Mouse (Mus musculus): ENCODE measurements at regions not wholly inside any gene's neighbourhood (a gene's known extent, or its start where the extent isn't known, plus 50 kb on each side); places are given as distances from the start of the nearest gene placed in this dataset.

DNA sequence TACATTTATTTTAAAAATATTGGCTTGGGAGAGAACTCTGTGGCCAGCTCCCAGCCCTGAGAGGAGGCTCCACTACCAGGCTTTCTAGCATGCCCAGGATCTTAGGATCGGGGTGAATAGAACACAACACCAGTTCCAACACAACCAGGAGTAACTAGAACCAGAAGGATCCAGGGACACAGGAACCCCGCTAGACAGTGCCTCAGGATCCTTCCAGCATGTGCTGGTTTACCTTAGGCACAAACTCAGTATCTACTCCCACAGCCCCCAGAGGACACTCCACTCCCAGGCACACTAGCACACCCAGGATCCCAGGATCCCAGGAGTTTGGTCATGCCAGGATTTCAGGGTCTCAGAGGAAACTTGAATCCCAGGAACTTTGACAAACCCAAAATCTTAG lies 3537.8 kb upstream of the Gm7489 start:
- no peak for DNase-seq (ENCODE audit: low read depth, low spot score)
- peaks cover 13% of the 10 kb centered on the region for H3K27me3 ChIP-seq
- in situ Hi-C loops (cut with MboI; ENCODE audit: low pct_unique_long_range_greater_than_20kb), result no loop called here
- ChIA-PET POLR2A (no interaction called here), CTCF (no interaction called here)
- ATAC-seq, result no peak
- no peak for TF ChIP-seq CTCF (IDR thresholded peaks at IDR 0.05)

DNA sequence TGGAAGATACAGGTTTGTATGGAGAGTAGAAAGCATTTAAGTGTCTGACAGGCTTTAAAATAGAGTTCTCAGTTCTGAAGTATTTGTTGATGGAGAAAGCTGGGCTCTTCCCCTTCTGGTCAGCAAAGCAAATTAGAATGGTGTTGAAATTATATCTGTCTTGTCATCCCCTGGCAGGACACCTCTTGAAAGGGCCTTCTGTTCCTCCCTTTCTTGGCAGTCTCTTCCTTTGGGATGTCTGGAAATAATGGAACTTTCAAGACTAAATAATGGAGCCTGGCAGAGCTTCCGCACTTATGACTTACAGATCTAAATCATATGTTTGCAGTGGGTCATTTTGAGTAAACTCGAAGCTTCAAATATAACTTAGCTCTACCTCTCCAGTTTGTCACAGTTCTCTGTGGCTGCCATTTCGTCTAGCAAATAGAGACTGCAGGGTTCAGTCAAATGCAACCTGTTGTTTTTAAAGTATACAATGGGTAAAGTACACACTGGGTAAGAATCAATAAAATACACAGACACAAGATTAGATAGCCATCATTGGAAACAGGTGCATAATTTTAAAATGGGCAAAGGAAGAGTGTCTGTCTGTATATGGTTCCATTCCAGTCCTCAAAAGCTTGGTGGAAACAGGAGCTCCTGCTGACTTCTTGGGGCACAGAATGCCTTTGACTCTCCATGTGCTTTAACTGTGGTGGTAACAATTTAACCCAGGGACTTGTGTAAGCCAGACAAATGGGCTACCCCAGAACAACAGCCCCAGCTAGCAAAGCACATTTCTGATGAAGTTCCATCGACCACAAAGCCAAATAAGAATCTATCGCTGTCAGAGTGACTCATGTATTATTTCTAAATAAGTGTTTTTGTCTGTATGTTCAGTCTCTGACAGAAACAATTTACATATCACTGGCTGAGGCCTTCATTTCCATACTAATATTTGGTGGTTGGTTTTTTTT lies 3524.4 kb upstream of the Gm7489 start:
- ATAC-seq (no peak), DNase-seq (ENCODE audit: low read depth, low spot score) (no peak)
- POLR2A ChIA-PET, result interaction anchor here (0.6 kb wide), 2 partner anchors 102 to 524 kb away, joined by 3 to 4 read pairs; no protein-coding TSS in a partner anchor
- in situ Hi-C loops (cut with MboI; ENCODE audit: low pct_unique_long_range_greater_than_20kb), result no loop called here
- CTCF ChIA-PET, result no interaction called here
- H3K27me3 ChIP-seq, result no peaks in the 10 kb centered on the region
- no peak for TF ChIP-seq CTCF (IDR thresholded peaks at IDR 0.05)

DNA sequence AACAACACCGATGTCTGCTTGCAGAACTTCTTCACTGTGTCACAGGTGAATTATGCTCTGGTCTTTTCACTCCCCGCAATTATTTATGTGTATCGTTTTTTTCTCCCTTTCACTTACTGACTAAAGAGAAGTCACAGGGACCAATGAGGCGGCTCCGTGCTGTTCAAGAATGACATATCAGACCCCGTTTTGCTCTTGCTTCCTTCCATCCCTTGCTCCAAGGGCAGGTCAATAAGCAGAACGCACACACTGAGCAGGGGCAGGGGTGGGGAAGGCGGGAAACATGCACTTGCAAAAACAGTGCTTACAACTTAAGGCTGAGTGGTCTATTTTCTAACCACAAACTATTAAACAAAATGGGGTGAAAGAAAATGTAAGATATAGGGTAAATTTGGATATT lies 3523.4 kb upstream of the Gm7489 start:
- CTCF ChIA-PET, result no interaction called here
- ATAC-seq (no peak), DNase-seq (ENCODE audit: low read depth, low spot score) (no peak)
- POLR2A ChIA-PET, result interaction anchor here (0.6 kb wide), 1 partner anchor 103 kb away, joined by 3 read pairs; no protein-coding TSS in a partner anchor
- TF ChIP-seq CTCF (IDR thresholded peaks at IDR 0.05), result no peak
- in situ Hi-C loops (cut with MboI; ENCODE audit: low pct_unique_long_range_greater_than_20kb), result no loop called here
- H3K27me3 ChIP-seq, result no peaks in the 10 kb centered on the region

DNA sequence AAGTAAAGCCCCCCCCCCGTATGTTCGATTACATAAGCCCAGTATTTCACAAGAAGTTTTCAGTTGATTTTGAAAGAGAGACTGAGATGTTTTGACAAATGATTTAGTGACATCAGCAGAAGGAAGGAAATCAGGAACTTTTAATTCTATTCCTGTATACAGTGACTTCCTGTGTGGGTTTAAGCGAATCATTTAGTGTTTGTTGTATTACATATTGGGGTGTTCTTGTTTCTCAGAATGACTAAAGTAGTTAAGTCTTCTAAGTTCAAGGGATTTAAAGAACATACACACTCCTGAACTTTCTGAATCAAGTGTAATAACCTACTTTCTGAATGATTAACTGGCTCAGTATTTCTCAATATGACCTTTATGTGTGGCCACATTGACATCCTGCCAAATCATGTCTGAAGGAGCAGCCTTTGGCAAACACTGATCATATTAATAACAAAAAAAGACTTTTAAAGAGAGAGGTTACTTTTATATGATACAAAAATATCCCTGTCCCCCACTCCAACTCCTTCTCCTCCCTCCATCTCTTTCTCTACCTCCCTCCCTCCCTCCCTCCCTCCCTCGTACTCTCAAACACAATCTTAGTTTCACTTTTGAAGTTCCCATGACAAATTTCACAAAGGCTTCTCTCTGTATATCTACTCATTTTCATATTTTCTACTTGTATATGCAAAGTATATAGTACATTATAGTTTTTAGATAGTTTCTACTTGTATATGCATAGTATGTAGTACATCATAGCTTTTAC lies 3522.8 kb upstream of the Gm7489 start:
- DNase-seq (ENCODE audit: low read depth, low spot score) (no peak), ATAC-seq (no peak)
- no peak for TF ChIP-seq CTCF (IDR thresholded peaks at IDR 0.05)
- CTCF ChIA-PET, result no interaction called here
- POLR2A ChIA-PET, result no interaction called here
- no peaks in the 10 kb centered on the region for H3K27me3 ChIP-seq
- in situ Hi-C loops (cut with MboI; ENCODE audit: low pct_unique_long_range_greater_than_20kb), result no loop called here

DNA sequence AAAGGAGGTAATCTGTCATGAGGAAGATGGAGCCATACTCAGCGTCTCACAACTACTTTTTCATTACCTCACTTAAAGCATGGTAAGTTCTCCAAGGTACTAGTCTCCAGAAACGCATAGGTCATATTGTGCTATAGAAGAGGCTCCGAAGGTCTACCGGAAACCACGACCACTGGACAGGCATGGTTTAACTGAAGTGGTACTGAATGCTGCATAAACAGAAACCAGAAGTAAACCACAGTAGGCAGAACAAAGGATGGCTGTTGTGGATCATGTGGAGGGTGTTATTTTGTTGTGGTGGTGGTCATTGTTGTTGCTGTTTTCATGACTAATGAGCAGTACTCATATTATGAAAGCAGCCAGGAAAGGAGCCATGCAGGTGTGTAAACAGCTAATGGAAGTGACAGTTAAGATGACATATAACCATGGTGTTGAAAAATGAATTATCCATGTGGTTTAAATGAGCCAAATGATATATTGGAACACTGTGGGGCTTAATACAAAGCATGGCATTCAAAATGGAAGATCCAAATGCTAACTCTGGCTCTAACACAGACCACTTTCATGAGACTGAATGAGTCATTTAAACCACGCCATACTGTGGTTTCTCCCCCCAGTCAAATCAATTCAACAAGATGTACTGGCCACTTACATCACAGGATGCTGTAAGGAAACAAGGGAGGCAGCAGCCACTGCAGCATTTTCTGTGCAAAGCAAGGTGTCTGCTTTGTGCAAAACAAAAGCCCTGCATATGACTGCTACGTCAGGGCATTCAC lies 3484.5 kb upstream of the Gm7489 start:
- ChIA-PET POLR2A (no interaction called here), CTCF (no interaction called here)
- no peak for TF ChIP-seq CTCF (IDR thresholded peaks at IDR 0.05)
- DNase-seq (ENCODE audit: low read depth, low spot score) (no peak), ATAC-seq (no peak)
- in situ Hi-C loops (cut with MboI; ENCODE audit: low pct_unique_long_range_greater_than_20kb), result no loop called here
- peaks cover 9% of the 10 kb centered on the region for H3K27me3 ChIP-seq

DNA sequence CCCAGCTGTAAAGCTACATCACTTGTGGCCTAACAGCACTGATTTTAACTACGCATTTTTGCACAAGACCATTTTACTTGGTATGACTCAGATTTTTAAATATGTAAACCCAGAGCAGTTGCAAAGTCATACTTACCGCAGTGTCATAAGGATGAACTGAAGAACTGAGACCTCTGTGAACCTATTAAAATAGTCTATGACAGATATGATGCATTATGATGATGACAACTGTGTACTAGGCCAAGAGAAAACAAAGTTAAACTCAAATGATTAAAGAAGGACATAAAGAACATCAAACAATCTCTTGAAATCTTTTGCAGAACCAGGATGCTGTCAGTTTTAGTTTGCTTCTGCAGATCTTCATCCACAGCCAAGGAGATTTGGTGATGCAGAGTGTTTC lies 3483.3 kb upstream of the Gm7489 start:
- in situ Hi-C loops (cut with MboI; ENCODE audit: low pct_unique_long_range_greater_than_20kb), result no loop called here
- DNase-seq (ENCODE audit: low read depth, low spot score), result no peak
- peaks cover 10% of the 10 kb centered on the region for H3K27me3 ChIP-seq
- POLR2A ChIA-PET, result no interaction called here
- CTCF ChIA-PET, result interaction anchor here (1.0 kb wide), 1 partner anchor 15 kb away, joined by 3 read pairs; no protein-coding TSS in a partner anchor
- no peak for TF ChIP-seq CTCF (IDR thresholded peaks at IDR 0.05)
- ATAC-seq, result no peak

DNA sequence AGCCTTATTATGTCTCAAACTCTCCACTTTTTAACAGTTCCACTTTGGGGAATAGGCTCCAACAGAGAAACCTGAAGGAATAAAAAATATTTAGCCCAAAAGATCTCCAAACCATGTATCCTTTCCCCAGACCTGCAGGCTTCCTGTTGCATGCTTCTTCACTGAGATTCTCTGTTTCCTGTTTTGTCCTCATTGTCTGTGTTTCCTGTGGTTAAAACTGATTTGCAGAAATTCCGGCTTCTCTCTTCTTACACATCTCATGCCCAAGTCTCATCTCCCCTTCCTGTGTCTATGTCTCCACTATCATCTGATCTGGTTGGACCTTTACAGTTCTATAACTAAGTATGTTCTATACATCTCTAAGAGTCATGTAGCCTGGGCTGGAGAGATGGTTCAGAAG lies 3482.2 kb upstream of the Gm7489 start:
- H3K27me3 ChIP-seq, result peaks cover 10% of the 10 kb centered on the region
- ATAC-seq (no peak), DNase-seq (ENCODE audit: low read depth, low spot score) (no peak)
- POLR2A ChIA-PET, result no interaction called here
- CTCF ChIA-PET, result interaction anchor here (1.0 to 1.3 kb wide), 2 partner anchors 11 to 14 kb away, joined by 3 to 4 read pairs; no protein-coding TSS in a partner anchor
- no peak for TF ChIP-seq CTCF (IDR thresholded peaks at IDR 0.05)
- in situ Hi-C loops (cut with MboI; ENCODE audit: low pct_unique_long_range_greater_than_20kb), result no loop called here

DNA sequence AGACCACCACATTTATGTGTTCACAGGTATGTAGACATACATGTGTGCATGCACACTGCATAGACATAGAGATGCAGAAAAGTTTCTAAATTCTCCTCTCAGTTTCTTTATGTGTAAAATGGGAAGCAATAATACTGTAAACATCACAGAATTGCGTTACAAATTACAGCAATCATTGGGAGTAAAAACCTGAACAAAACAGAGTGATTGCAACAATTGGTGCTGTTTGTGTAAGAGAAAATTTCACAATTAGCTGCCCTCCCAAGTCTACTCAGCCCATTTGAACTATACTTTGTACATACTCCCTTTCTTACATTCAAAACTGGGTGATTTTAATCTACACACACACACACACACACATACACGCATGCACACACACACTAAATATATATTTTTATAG lies 3480.8 kb upstream of the Gm7489 start:
- ATAC-seq (no peak), DNase-seq (ENCODE audit: low read depth, low spot score) (no peak)
- peaks cover 10% of the 10 kb centered on the region for H3K27me3 ChIP-seq
- POLR2A ChIA-PET, result interaction anchor here (0.6 kb wide), 1 partner anchor 324 kb away, joined by 4 read pairs; no protein-coding TSS in a partner anchor
- CTCF ChIA-PET, result interaction anchor here (1.3 kb wide), 1 partner anchor 13 kb away, joined by 4 read pairs; no protein-coding TSS in a partner anchor
- in situ Hi-C loops (cut with MboI; ENCODE audit: low pct_unique_long_range_greater_than_20kb), result no loop called here
- TF ChIP-seq CTCF (IDR thresholded peaks at IDR 0.05), result no peak

DNA sequence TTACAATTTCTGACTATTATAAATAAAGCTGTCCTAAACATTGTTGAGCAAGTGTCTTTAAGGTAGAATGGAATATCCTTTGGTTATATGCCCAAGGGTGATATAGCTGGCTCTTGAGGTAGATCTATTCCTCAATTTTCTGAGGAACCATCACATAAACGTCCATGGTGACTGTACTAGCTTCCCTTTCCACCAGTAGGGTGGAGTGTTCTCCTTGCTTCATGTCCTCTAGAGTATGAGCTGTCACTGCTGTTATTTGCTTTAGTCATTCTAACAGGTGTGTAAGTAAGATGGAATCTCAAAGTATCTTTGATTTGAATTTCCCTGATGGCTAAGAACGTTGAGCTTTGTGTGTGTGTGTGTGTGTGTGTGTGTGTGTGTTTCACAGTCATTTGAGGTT lies 3475.7 kb upstream of the Gm7489 start:
- POLR2A ChIA-PET, result interaction anchor here (0.6 kb wide), 1 partner anchor 199 kb away, joined by 5 read pairs; no protein-coding TSS in a partner anchor
- ATAC-seq (no peak), DNase-seq (ENCODE audit: low read depth, low spot score) (no peak)
- CTCF ChIA-PET, result interaction anchor here (0.7 to 1.0 kb wide), 2 partner anchors 49 to 1187 kb away, joined by 3 read pairs; no protein-coding TSS in a partner anchor
- peaks cover 10% of the 10 kb centered on the region for H3K27me3 ChIP-seq
- no peak for TF ChIP-seq CTCF (IDR thresholded peaks at IDR 0.05)
- in situ Hi-C loops (cut with MboI; ENCODE audit: low pct_unique_long_range_greater_than_20kb), result no loop called here

DNA sequence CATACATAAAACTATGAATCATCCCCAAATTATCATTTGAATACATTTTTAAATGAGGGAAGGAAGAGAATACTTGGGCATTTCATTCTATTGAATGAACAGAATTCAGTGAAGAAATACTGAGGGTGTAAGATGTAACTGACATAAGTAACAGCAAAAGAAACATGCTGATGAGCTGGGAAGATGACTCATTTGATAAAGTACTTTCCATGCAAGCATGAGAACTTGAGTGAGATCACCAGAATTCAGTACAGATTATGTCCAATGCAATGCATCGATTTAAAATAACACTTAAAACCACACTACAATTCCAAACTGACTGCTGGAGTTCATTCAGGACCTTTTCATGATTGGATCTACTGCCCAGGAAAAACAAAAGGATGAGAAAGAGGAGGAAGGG lies 3467.1 kb upstream of the Gm7489 start:
- no peak for TF ChIP-seq CTCF (IDR thresholded peaks at IDR 0.05)
- ATAC-seq (no peak), DNase-seq (ENCODE audit: low read depth, low spot score) (no peak)
- POLR2A ChIA-PET, result no interaction called here
- in situ Hi-C loops (cut with MboI; ENCODE audit: low pct_unique_long_range_greater_than_20kb), result no loop called here
- CTCF ChIA-PET, result no interaction called here
- no peaks in the 10 kb centered on the region for H3K27me3 ChIP-seq
